Mouse (Mus musculus) MEL (cell line): ENCODE measurements at regions not wholly inside any gene's neighbourhood (a gene's known extent, or its start where the extent isn't known, plus 50 kb on each side); places are given as distances from the start of the nearest gene placed in this dataset.

Source experiments
- DNase-seq: peaks from one replicate; pipeline ENCODE4 v3.0.0; 2011; ENCODE audit warnings: low read depth, low spot score
- H3K27ac ChIP-seq: 2 replicates; pipeline ENCODE4 v1.5.1; 2012; ENCODE audit warnings: low read depth, mild to moderate bottlenecking, control low read depth, low read length, moderate library complexity; ENCODE audit not compliant: control insufficient read depth
- H3K27me3 ChIP-seq, 2 experiments: fragments of 150-350 bp in 1 of 2; sonication (generic) in 1 of 2; 2 replicates each; pipeline ENCODE4 v1.6.1; 2012; ENCODE audit warnings: low read length in 2 of 2, mild to moderate bottlenecking in 2 of 2, improper control_type of control experiment in 1 of 2, moderate library complexity in 1 of 2; ENCODE audit not compliant: insufficient read depth in 2 of 2, control insufficient read depth in 1 of 2
- H3K36me3 ChIP-seq, 2 experiments: 2 replicates each; pipeline ENCODE4 v1.6.1; 2012 to 2014; ENCODE audit warnings: low read length in 2 of 2, improper control_type of control experiment in 1 of 2, inconsistent platforms in 1 of 2, mild to moderate bottlenecking in 1 of 2; ENCODE audit not compliant: insufficient read depth in 2 of 2, control insufficient read depth in 1 of 2
- H3K4me1 ChIP-seq, 2 experiments: fragments of 150-350 bp in 1 of 2; sonication (generic) in 1 of 2; 2 replicates each; pipeline ENCODE4 v1.6.1; 2012; ENCODE audit warnings: low read length in 2 of 2, improper control_type of control experiment in 1 of 2, mild to moderate bottlenecking in 1 of 2; ENCODE audit not compliant: insufficient read depth in 2 of 2, control insufficient read depth in 1 of 2
- H3K4me3 ChIP-seq, 2 experiments: fragments of 150-350 bp in 1 of 2; sonication (generic) in 1 of 2; 2 replicates each; pipeline ENCODE4 v1.5.1; 2012; ENCODE audit warnings: low read depth in 2 of 2, low read length in 2 of 2, mild to moderate bottlenecking in 2 of 2, moderate library complexity in 2 of 2, control low read depth in 1 of 2, improper control_type of control experiment in 1 of 2; ENCODE audit not compliant: control insufficient read depth in 1 of 2, insufficient read depth in 1 of 2
- H3K79me2 ChIP-seq: 2 replicates; pipeline ENCODE4 v1.6.1; 2012; ENCODE audit warnings: mild to moderate bottlenecking, low read length, moderate library complexity; ENCODE audit not compliant: control insufficient read depth, poor library complexity, insufficient read depth
- H3K9ac ChIP-seq: 2 replicates; pipeline ENCODE4 v1.6.1; 2012; ENCODE audit warnings: low read depth, mild to moderate bottlenecking, control low read depth, low read length, moderate library complexity; ENCODE audit not compliant: control insufficient read depth, poor library complexity, severe bottlenecking
- H3K9me3 ChIP-seq: fragments of 150-350 bp; sonication (generic); replicated peaks from 2 replicates; pipeline ENCODE4 v1.6.1; 2012; ENCODE audit warnings: mild to moderate bottlenecking, low read length, improper control_type of control experiment, moderate library complexity; ENCODE audit not compliant: insufficient read depth
- CHD1 ChIP-seq: IDR thresholded peaks from 2 replicates; pipeline ENCODE4 v1.6.1; 2012; ENCODE audit warnings: low read depth, mild to moderate bottlenecking, inconsistent platforms, low read length, improper control_type of control experiment
- CHD2 ChIP-seq: IDR thresholded peaks from 2 replicates; pipeline ENCODE4 v1.6.1; 2011; ENCODE audit warnings: low read length, improper control_type of control experiment
- CTCF ChIP-seq, 3 experiments: IDR thresholded peaks in 2 of 3; conservative IDR thresholded peaks in 1 of 3; 2 replicates each; pipeline ENCODE4 v1.5.1; 2011 to 2012; ENCODE audit warnings: low read length in 3 of 3, low read depth in 2 of 3, mild to moderate bottlenecking in 2 of 3, improper control_type of control experiment in 1 of 3, inconsistent platforms in 1 of 3, mixed read lengths in 1 of 3, moderate library complexity in 1 of 3; ENCODE audit not compliant: control insufficient read depth in 1 of 3, insufficient read depth in 1 of 3, poor library complexity in 1 of 3, severe bottlenecking in 1 of 3
- E2F4 ChIP-seq: IDR thresholded peaks from 2 replicates; pipeline ENCODE4 v1.6.1; 2011; ENCODE audit warnings: low read depth, low read length, improper control_type of control experiment, borderline replicate concordance
- ETS1 ChIP-seq: IDR thresholded peaks from 2 replicates; pipeline ENCODE4 v1.6.1; 2012; ENCODE audit warnings: low read depth, mild to moderate bottlenecking, inconsistent platforms, low read length, improper control_type of control experiment, moderate library complexity
- GATA1 ChIP-seq: IDR thresholded peaks from 2 replicates; pipeline ENCODE4 v1.6.1; 2011; ENCODE audit warnings: low read depth, low read length, improper control_type of control experiment
- MAFK ChIP-seq: IDR thresholded peaks from 2 replicates; pipeline ENCODE4 v1.6.1; 2011; ENCODE audit warnings: low read depth, mild to moderate bottlenecking, low read length, improper control_type of control experiment, borderline replicate concordance
- MAX ChIP-seq: IDR thresholded peaks from 2 replicates; pipeline ENCODE4 v1.6.1; 2011; ENCODE audit warnings: low read length, improper control_type of control experiment
- MAZ ChIP-seq: IDR thresholded peaks from 2 replicates; pipeline ENCODE4 v1.6.1; 2012; ENCODE audit warnings: low read depth, mild to moderate bottlenecking, inconsistent platforms, low read length, improper control_type of control experiment
- MYB ChIP-seq: IDR thresholded peaks from 2 replicates; pipeline ENCODE4 v1.6.1; 2011; ENCODE audit warnings: mild to moderate bottlenecking, low read depth, low read length, improper control_type of control experiment
- NELFE ChIP-seq: IDR thresholded peaks from 2 replicates; pipeline ENCODE4 v1.6.1; 2011; ENCODE audit warnings: low read depth, low read length, improper control_type of control experiment
- NRF1 ChIP-seq: IDR thresholded peaks from 2 replicates; pipeline ENCODE4 v1.6.1; 2014; ENCODE audit warnings: low read depth, mild to moderate bottlenecking, inconsistent platforms, low read length, improper control_type of control experiment, moderate library complexity; ENCODE audit not compliant: poor library complexity, insufficient read depth, severe bottlenecking
- RAD21 ChIP-seq: IDR thresholded peaks from 2 replicates; pipeline ENCODE4 v1.6.1; 2011; ENCODE audit warnings: mild to moderate bottlenecking, low read depth, low read length, improper control_type of control experiment
- SIN3A ChIP-seq: IDR thresholded peaks from 2 replicates; pipeline ENCODE4 v1.6.1; 2012; ENCODE audit warnings: low read length, improper control_type of control experiment, inconsistent platforms
- TAL1 ChIP-seq: IDR thresholded peaks from 2 replicates; pipeline ENCODE4 v1.6.1; 2012; ENCODE audit warnings: mild to moderate bottlenecking, inconsistent platforms, low read length, moderate library complexity, mixed read lengths
- TBP ChIP-seq: IDR thresholded peaks from 2 replicates; pipeline ENCODE4 v1.8.0; 2011; ENCODE audit warnings: low read depth, low read length, improper control_type of control experiment
- UBTF ChIP-seq: IDR thresholded peaks from 2 replicates; pipeline ENCODE4 v1.6.1; 2012; ENCODE audit warnings: low read depth, mild to moderate bottlenecking, inconsistent platforms, low read length, improper control_type of control experiment, moderate library complexity, borderline replicate concordance; ENCODE audit not compliant: insufficient read depth
- USF1 ChIP-seq: IDR thresholded peaks from 2 replicates; pipeline ENCODE4 v1.6.1; 2014; ENCODE audit warnings: low read depth, mild to moderate bottlenecking, inconsistent platforms, low read length, improper control_type of control experiment, moderate library complexity
- USF2 ChIP-seq, 2 experiments: IDR thresholded peaks; 2 replicates each; pipeline ENCODE4 v1.6.1; 2011 to 2012; ENCODE audit warnings: improper control_type of control experiment in 2 of 2, low read length in 2 of 2, borderline replicate concordance in 1 of 2, inconsistent platforms in 1 of 2, low read depth in 1 of 2, mild to moderate bottlenecking in 1 of 2; ENCODE audit not compliant: insufficient read depth in 1 of 2
- ZKSCAN1 ChIP-seq: IDR thresholded peaks from 2 replicates; pipeline ENCODE4 v1.6.1; 2012; ENCODE audit warnings: low read depth, mild to moderate bottlenecking, inconsistent platforms, low read length, improper control_type of control experiment, moderate library complexity

GRCm38 (mm10) chrX:11646681-11647526 lies 319.3 kb downstream of the H2al1j start:
- TF ChIP-seq ETS1 (0 out of 2 replicates have a peak, but pooled peaks have one; percentile 38), TAL1 (peak; percentile 27; the same call in 1 of the 2 replicates), NELFE (no peak), MAZ (no peak), E2F4 (no peak)
- Histone ChIP-seq H3K27ac (no peak overlapping the region), H3K27me3 (no peaks in the 10 kb centered on the region), H3K36me3 (peaks cover 0 to 9% of the 10 kb centered on the region in 2 experiments; a peak in 2 of 4 replicates), H3K79me2 (no peaks in the 10 kb centered on the region), H3K4me1 (peaks cover 0 to 13% of the 10 kb centered on the region in 2 experiments; a peak in 2 of 4 replicates), H3K4me3 (no peak overlapping the region), H3K9me3 (no peaks in the 10 kb centered on the region), H3K9ac (no peak overlapping the region)
- DNase-seq: peak; percentile 66

GRCm38 (mm10) chrX:11647527-11647836 lies 319.9 kb downstream of the H2al1j start:
- Histone ChIP-seq H3K9ac (no peak overlapping the region), H3K79me2 (no peaks in the 10 kb centered on the region), H3K36me3 (peaks cover 0 to 9% of the 10 kb centered on the region in 2 experiments; a peak in 2 of 4 replicates), H3K4me1 (peaks cover 0 to 13% of the 10 kb centered on the region in 2 experiments; a peak in 2 of 4 replicates), H3K9me3 (no peaks in the 10 kb centered on the region), H3K27ac (no peak overlapping the region), H3K27me3 (no peaks in the 10 kb centered on the region), H3K4me3 (no peak overlapping the region)
- DNase-seq: no peak
- TF ChIP-seq MYB: no peak
- no peak for TF ChIP-seq TBP
- TF ChIP-seq MAX: no peak
- TF ChIP-seq USF2 (IDR thresholded peaks at IDR 0.05; ENCODE audit: borderline replicate concordance in 1 of 2, insufficient read depth in 1 of 2, low read depth in 1 of 2, low read length in 2 of 2): no peak
- no peak for TF ChIP-seq SIN3A
- no peak for TF ChIP-seq UBTF

- DNase-seq: no peak
- H3K36me3 ChIP-seq: no peaks in the 10 kb centered on the region
- H3K79me2 ChIP-seq: no peaks in the 10 kb centered on the region
- no peak overlapping the region for H3K27ac ChIP-seq
- no peaks in the 10 kb centered on the region for H3K9me3 ChIP-seq
- no peak overlapping the region for H3K9ac ChIP-seq
- H3K4me1 ChIP-seq: no peaks in the 10 kb centered on the region
- no peak overlapping the region for H3K4me3 ChIP-seq
- TF ChIP-seq MAFK (no peak), GATA1 (no peak), NRF1 (no peak), TAL1 (no peak), CTCF (IDR thresholded peaks at IDR 0.05 in 2 of 3, conservative IDR thresholded peaks at IDR 0.05 in 1 of 3; ENCODE audit: control insufficient read depth in 1 of 3, insufficient read depth in 1 of 3, low read depth in 2 of 3, low read length in 3 of 3, poor library complexity in 1 of 3, severe bottlenecking in 1 of 3) (no peak), CHD2 (no peak), USF1 (no peak), ZKSCAN1 (no peak), UBTF (no peak), RAD21 (no peak), CHD1 (no peak)
- H3K27me3 ChIP-seq: peaks cover 0 to 3% of the 10 kb centered on the region in 2 experiments; a peak in 1 of 4 replicates
Observed at GRCm38 (mm10) chrX:11653336-11653735, 325.7 kb downstream of the H2al1j start.
